Comparison of ENCODE assay signal across 28 mouse cellular contexts in genomic region chr17:29799398-29800095, GRCm38 (mm10).
A peak's percentile ranks its signal among the peaks of the same experiment; 100 is the strongest.
DNase-seq lines count a peak whose midpoint lies in the region; TF ChIP-seq lines count a peak whose summit lies in the region.
"Had no signal": no experiment of that assay in that cellular context is flagged by ENCODE, and none has a peak within 500 bp of the region (broad histone marks: within the 10 kb centered on the region; RNA-seq: fewer than 3 reads in every experiment).

No protein-coding gene starts in this region.

- peak; percentile 84 for DNase-seq in heart, adult 11 months
- DNase-seq in heart, adult 2 months, result no peak
- peak; percentile 29 for DNase-seq in thymus, postnatal 4 days
- DNase-seq in thymus, adult 18-20 months, result no peak
- peak; percentile 67 for DNase-seq in R1 (ENCODE audit: low read depth, low spot score)
- DNase-seq in skeletal muscle tissue, adult 2 months (ENCODE audit: low read depth, low spot score), result peak; percentile 28
- DNase-seq in T-cell, adult 2 months (ENCODE audit: low spot score), result no peak
- no peak for DNase-seq in cerebellum, postnatal 4 days (ENCODE audit: low spot score in 2 of 2)
- DNase-seq: adrenal gland, postnatal 10 days; adrenal gland, postnatal 36 days; cerebellum, adult 11 months; cerebellum, adult 2 months; cerebellum, adult 9-11 months; cerebellum, postnatal 25 days; embryo, embryonic 11 days; heart, adult 18-20 months; heart, postnatal 14 days; heart, postnatal 4 days had no signal

- TF ChIP-seq POLR2A in heart, adult 2 months (IDR thresholded peaks at IDR 0.05; ENCODE audit: insufficient read depth, low read depth, low read length), result no peak

- no peaks in the 10 kb centered on the region for H3K27me3 ChIP-seq in heart, adult 2 months (ENCODE audit: control insufficient read depth, insufficient read depth, low read length)
- H3K27me3 ChIP-seq: forebrain, embryonic 15.5 days had no signal

- H3K9ac ChIP-seq in heart, adult 2 months (ENCODE audit: low read depth, low read length), result no peak overlapping the region
- H3K9ac ChIP-seq: embryonic facial prominence, embryonic 13.5 days; forebrain, embryonic 12.5 days; forebrain, embryonic 15.5 days; heart, embryonic 13.5 days; hindbrain, embryonic 14.5 days had no signal

- no peak for TF ChIP-seq CTCF in heart, adult 2 months (IDR thresholded peaks at IDR 0.05)

- no peaks in the 10 kb centered on the region for H3K79me2 ChIP-seq in heart, adult 2 months (replicated peaks; ENCODE audit: control insufficient read depth, insufficient read depth, low read length)

- H3K4me3 ChIP-seq in heart, adult 2 months, result no peak overlapping the region
- H3K4me3 ChIP-seq: embryonic facial prominence, embryonic 10.5 days; embryonic facial prominence, embryonic 13.5 days; erythroblast, embryonic 14.5 days; forebrain, embryonic 12.5 days; forebrain, embryonic 15.5 days; heart, embryonic 10.5 days; heart, embryonic 13.5 days had no signal

- 50% methylated on average over 21 of the region's 21 CpGs for WGBS in heart, adult 2 months

- H3K27ac ChIP-seq in heart, adult 2 months, result no peak overlapping the region
- H3K27ac ChIP-seq: embryonic facial prominence, embryonic 13.5 days; forebrain, embryonic 15.5 days; heart, embryonic 10.5 days; heart, embryonic 13.5 days; hindbrain, embryonic 14.5 days; hindbrain, postnatal 0 days had no signal

- H3K4me1 ChIP-seq in heart, adult 2 months (ENCODE audit: control insufficient read depth, insufficient read depth, low read length), result no peaks in the 10 kb centered on the region

- H3K36me3 ChIP-seq in heart, adult 2 months (ENCODE audit: control insufficient read depth, insufficient read depth, low read length), result no peaks in the 10 kb centered on the region
- H3K36me3 ChIP-seq: embryonic facial prominence, embryonic 10.5 days; embryonic facial prominence, embryonic 13.5 days; forebrain, embryonic 12.5 days; forebrain, embryonic 15.5 days; G1E; heart, embryonic 10.5 days; heart, embryonic 13.5 days had no signal

- intact Hi-C loops in heart, adult 2 months (cut with DNase I), result loop anchor here (5.0 kb wide), 1 partner anchor 53 kb away; no protein-coding TSS in a partner anchor

- TF ChIP-seq EP300 in heart, adult 2 months (IDR thresholded peaks at IDR 0.05; ENCODE audit: insufficient read depth, low read depth, low read length), result no peak

Comparison
In these comparisons a context has a peak if more than half of its experiments do, and no peak if none do; other contexts are left out.
1. DNase-seq: peak in heart, adult 11 months (single experiment), thymus, postnatal 4 days (single experiment), R1 (single experiment) and skeletal muscle tissue, adult 2 months (single experiment); none in heart, adult 2 months (0 of 2), thymus, adult 18-20 months (0 of 2), T-cell, adult 2 months (single experiment) and cerebellum, postnatal 4 days (0 of 2).